Mouse (Mus musculus): ENCODE measurements at regions not wholly inside any gene's neighbourhood (a gene's known extent, or its start where the extent isn't known, plus 50 kb on each side); places are given as distances from the start of the nearest gene placed in this dataset.

GRCm38 (mm10) chr2:28287210-28287860 lies 94.5 kb downstream of the Olfm1 start:
- H3K4me2 ChIP-seq = no peak overlapping the region
- H3K27ac ChIP-seq = no peak overlapping the region
- H3K9me3 ChIP-seq (replicated peaks) = no peaks in the 10 kb centered on the region
- peaks cover 11% of the 10 kb centered on the region for H3K27me3 ChIP-seq
- H3K36me3 ChIP-seq (ENCODE audit: poor library complexity, severe bottlenecking) = no peaks in the 10 kb centered on the region
- H3K9ac ChIP-seq = no peak overlapping the region
- no peak for ATAC-seq
- no peak overlapping the region for H3K4me3 ChIP-seq
- H3K4me1 ChIP-seq = 0 out of 2 replicates have a peak, but pooled peaks cover 7% of the 10 kb centered on the region
- 69% methylated on average over 10 of the region's 10 CpGs for WGBS

GRCm38 (mm10) chr2:28289339-28289738 lies 96.5 kb downstream of the Olfm1 start:
- Histone ChIP-seq H3K4me1 (peaks cover 7% of the 10 kb centered on the region; the same call in 1 of the 2 replicates), H3K4me2 (no peak overlapping the region), H3K9me3 (replicated peaks) (no peaks in the 10 kb centered on the region), H3K36me3 (ENCODE audit: poor library complexity, severe bottlenecking) (no peaks in the 10 kb centered on the region), H3K27ac (no peak overlapping the region), H3K27me3 (peaks cover 11% of the 10 kb centered on the region), H3K4me3 (no peak overlapping the region), H3K9ac (no peak overlapping the region)
- ATAC-seq = no peak
- WGBS = 92% methylated on average over 6 of the region's 6 CpGs

GRCm38 (mm10) chr2:28289860-28290471 lies 97.2 kb downstream of the Olfm1 start:
- H3K4me3 ChIP-seq = no peak overlapping the region
- no peak overlapping the region for H3K9ac ChIP-seq
- H3K4me1 ChIP-seq = peaks cover 13% of the 10 kb centered on the region
- no peaks in the 10 kb centered on the region for H3K36me3 ChIP-seq (ENCODE audit: poor library complexity, severe bottlenecking)
- H3K4me2 ChIP-seq = no peak overlapping the region
- peaks cover 17% of the 10 kb centered on the region for H3K27me3 ChIP-seq
- H3K9me3 ChIP-seq (replicated peaks) = no peaks in the 10 kb centered on the region
- ATAC-seq = no peak
- H3K27ac ChIP-seq = no peak overlapping the region
- 67% methylated on average over 11 of the region's 11 CpGs for whole genome bisulfite sequencing

GRCm38 (mm10) chr2:28294509-28294908 lies 101.7 kb downstream of the Olfm1 start:
- H3K4me1 ChIP-seq = peaks cover 36% of the 10 kb centered on the region

GRCm38 (mm10) chr2:28296183-28296582 lies 103.4 kb downstream of the Olfm1 start:
- no peaks in the 10 kb centered on the region for H3K36me3 ChIP-seq (ENCODE audit: poor library complexity, severe bottlenecking)
- peaks cover 29% of the 10 kb centered on the region for H3K4me1 ChIP-seq
- H3K27ac ChIP-seq = peak overlapping the region; percentile 78
- H3K4me3 ChIP-seq = no peak overlapping the region
- ATAC-seq = peak; percentile 92
- H3K9ac ChIP-seq = peak overlapping the region; percentile 26; the same call in 1 of the 2 replicates
- H3K27me3 ChIP-seq = peaks cover 50% of the 10 kb centered on the region
- H3K9me3 ChIP-seq (replicated peaks) = no peaks in the 10 kb centered on the region
- H3K4me2 ChIP-seq = peak overlapping the region; percentile 27; the same call in 1 of the 2 replicates
- 6% methylated on average over 12 of the region's 12 CpGs for WGBS

More at GRCm38 (mm10) chr2:28294509-28294908, 101.7 kb downstream of the Olfm1 start:
- Histone ChIP-seq H3K27me3 (peaks cover 45% of the 10 kb centered on the region), H3K9ac (no peak overlapping the region), H3K36me3 (ENCODE audit: poor library complexity, severe bottlenecking) (no peaks in the 10 kb centered on the region), H3K4me2 (no peak overlapping the region), H3K4me3 (no peak overlapping the region), H3K9me3 (replicated peaks) (no peaks in the 10 kb centered on the region), H3K27ac (no peak overlapping the region)
- no peak for ATAC-seq
- 57% methylated on average over 7 of the region's 7 CpGs for WGBS

- no peak for ATAC-seq
- WGBS = 61% methylated on average over 6 of the region's 6 CpGs
- Histone ChIP-seq H3K9ac (no peak overlapping the region), H3K27ac (no peak overlapping the region), H3K4me1 (peaks cover 29% of the 10 kb centered on the region), H3K4me3 (no peak overlapping the region), H3K9me3 (replicated peaks) (no peaks in the 10 kb centered on the region), H3K4me2 (no peak overlapping the region), H3K36me3 (ENCODE audit: poor library complexity, severe bottlenecking) (no peaks in the 10 kb centered on the region), H3K27me3 (peaks cover 41% of the 10 kb centered on the region)
Measured at GRCm38 (mm10) chr2:28298738-28299137, 105.9 kb downstream of the Olfm1 start.

GRCm38 (mm10) chr2:28299346-28299745 lies 106.6 kb downstream of the Olfm1 start:
- no peak overlapping the region for H3K4me3 ChIP-seq
- peaks cover 41% of the 10 kb centered on the region for H3K27me3 ChIP-seq
- H3K4me2 ChIP-seq = no peak overlapping the region
- no peak overlapping the region for H3K9ac ChIP-seq
- no peaks in the 10 kb centered on the region for H3K36me3 ChIP-seq (ENCODE audit: poor library complexity, severe bottlenecking)
- 88% methylated on average over 2 of the region's 2 CpGs for WGBS
- H3K27ac ChIP-seq = no peak overlapping the region
- H3K9me3 ChIP-seq (replicated peaks) = no peaks in the 10 kb centered on the region
- H3K4me1 ChIP-seq = peaks cover 28% of the 10 kb centered on the region
- ATAC-seq = no peak

GRCm38 (mm10) chr2:28301313-28301712 lies 108.5 kb downstream of the Olfm1 start:
- H3K4me1 ChIP-seq = peaks cover 13% of the 10 kb centered on the region
- peaks cover 29% of the 10 kb centered on the region for H3K27me3 ChIP-seq
- H3K4me3 ChIP-seq = no peak overlapping the region
- WGBS = 77% methylated on average over 4 of the region's 4 CpGs
- H3K9ac ChIP-seq = no peak overlapping the region
- no peak overlapping the region for H3K27ac ChIP-seq
- H3K36me3 ChIP-seq (ENCODE audit: poor library complexity, severe bottlenecking) = no peaks in the 10 kb centered on the region
- no peaks in the 10 kb centered on the region for H3K9me3 ChIP-seq (replicated peaks)
- no peak overlapping the region for H3K4me2 ChIP-seq
- ATAC-seq = no peak

- Histone ChIP-seq H3K9ac (no peak overlapping the region), H3K36me3 (ENCODE audit: poor library complexity, severe bottlenecking) (no peaks in the 10 kb centered on the region), H3K27me3 (peaks cover 11% of the 10 kb centered on the region), H3K4me2 (no peak overlapping the region), H3K9me3 (replicated peaks) (no peaks in the 10 kb centered on the region), H3K27ac (no peak overlapping the region), H3K4me1 (peaks cover 2% of the 10 kb centered on the region; the same call in 1 of the 2 replicates), H3K4me3 (no peak overlapping the region)
- ATAC-seq = no peak
- WGBS = 86% methylated on average over 4 of the region's 5 CpGs
Measured at GRCm38 (mm10) chr2:28303936-28304335, 111.1 kb downstream of the Olfm1 start.

GRCm38 (mm10) chr2:28304712-28305111 lies 111.9 kb downstream of the Olfm1 start:
- no peaks in the 10 kb centered on the region for H3K9me3 ChIP-seq (replicated peaks)
- H3K4me1 ChIP-seq = no peaks in the 10 kb centered on the region
- H3K27me3 ChIP-seq = 0 out of 2 replicates have a peak, but pooled peaks cover 5% of the 10 kb centered on the region
- no peaks in the 10 kb centered on the region for H3K36me3 ChIP-seq (ENCODE audit: poor library complexity, severe bottlenecking)
- no peak overlapping the region for H3K4me2 ChIP-seq
- ATAC-seq = no peak
- WGBS = 13% methylated on average over 3 of the region's 3 CpGs
- no peak overlapping the region for H3K27ac ChIP-seq
- H3K9ac ChIP-seq = no peak overlapping the region
- H3K4me3 ChIP-seq = no peak overlapping the region

GRCm38 (mm10) chr2:28309122-28309521 lies 116.3 kb downstream of the Olfm1 start:
- Histone ChIP-seq H3K27me3 (no peaks in the 10 kb centered on the region), H3K9ac (no peak overlapping the region), H3K4me1 (no peaks in the 10 kb centered on the region), H3K4me2 (no peak overlapping the region), H3K36me3 (ENCODE audit: poor library complexity, severe bottlenecking) (no peaks in the 10 kb centered on the region), H3K27ac (no peak overlapping the region), H3K4me3 (no peak overlapping the region), H3K9me3 (replicated peaks) (no peaks in the 10 kb centered on the region)
- ATAC-seq = no peak
- 95% methylated on average over 5 of the region's 5 CpGs for WGBS

GRCm38 (mm10) chr2:28312212-28312611 lies 119.4 kb downstream of the Olfm1 start:
- Histone ChIP-seq H3K9ac (no peak overlapping the region), H3K9me3 (replicated peaks) (no peaks in the 10 kb centered on the region), H3K27me3 (no peaks in the 10 kb centered on the region), H3K4me2 (no peak overlapping the region), H3K27ac (no peak overlapping the region), H3K4me1 (no peaks in the 10 kb centered on the region), H3K4me3 (no peak overlapping the region), H3K36me3 (ENCODE audit: poor library complexity, severe bottlenecking) (no peaks in the 10 kb centered on the region)
- ATAC-seq = no peak
- WGBS = 87% methylated on average over 6 of the region's 6 CpGs

Measured in forebrain, embryonic 13.5 days (tissue).